16 mouse cellular contexts compared by ENCODE assay signal in genomic region chr8:126359296-126359695, GRCm38 (mm10).
DNase-seq lines count a peak whose midpoint lies in the region; ATAC-seq lines count a peak whose summit lies in the region.
"Had no signal": no experiment of that assay in that cellular context is flagged by ENCODE, and none has a peak within 500 bp of the region (broad histone marks: within the 10 kb centered on the region; RNA-seq: fewer than 3 reads in every experiment).

No protein-coding gene starts in this region.

- ATAC-seq in midbrain, embryonic 11.5 days (ENCODE audit: low FRiP score) = peak; percentile 46; the same call in 1 of the 2 replicates
- no peak for ATAC-seq in midbrain, embryonic 14.5 days (ENCODE audit: low FRiP score, low TSS enrichment)
- peak; percentile 87 for ATAC-seq in kidney, embryonic 15.5 days (replicated peaks; ENCODE audit: low FRiP score)
- no peak for ATAC-seq in heart, embryonic 11.5 days (replicated peaks; ENCODE audit: insufficient number of reproducible peaks, low FRiP score, low TSS enrichment)

- H3K27me3 ChIP-seq in midbrain, embryonic 11.5 days (ENCODE audit: control insufficient read depth, insufficient read depth, low read length) = no peaks in the 10 kb centered on the region
- H3K27me3 ChIP-seq in midbrain, embryonic 14.5 days (ENCODE audit: control insufficient read depth, insufficient read depth, low read length) = no peaks in the 10 kb centered on the region
- no peaks in the 10 kb centered on the region for H3K27me3 ChIP-seq in kidney, embryonic 15.5 days
- H3K27me3 ChIP-seq in heart, embryonic 11.5 days (ENCODE audit: control insufficient read depth, insufficient read depth, low read length) = no peaks in the 10 kb centered on the region
- H3K27me3 ChIP-seq: embryonic facial prominence, embryonic 13.5 days; forebrain, embryonic 12.5 days had no signal

- no peak overlapping the region for H3K9ac ChIP-seq in midbrain, embryonic 11.5 days (ENCODE audit: low read length)
- H3K9ac ChIP-seq in midbrain, embryonic 14.5 days (replicated peaks; ENCODE audit: low read length) = no peak overlapping the region
- H3K9ac ChIP-seq in kidney, embryonic 15.5 days = no peak overlapping the region
- no peak overlapping the region for H3K9ac ChIP-seq in heart, embryonic 11.5 days (ENCODE audit: low read depth, low read length)
- H3K9ac ChIP-seq: embryonic facial prominence, embryonic 13.5 days; forebrain, embryonic 12.5 days had no signal

- 30% methylated on average over 6 of the region's 6 CpGs for WGBS in midbrain, embryonic 11.5 days
- WGBS in midbrain, embryonic 14.5 days = 19% methylated on average over 6 of the region's 6 CpGs
- 50% methylated on average over 6 of the region's 6 CpGs for WGBS in kidney, embryonic 15.5 days
- WGBS in heart, embryonic 11.5 days (ENCODE audit: insufficient replicate concordance) = 73% methylated on average over 6 of the region's 6 CpGs

- no peak overlapping the region for H3K4me3 ChIP-seq in midbrain, embryonic 11.5 days (ENCODE audit: low read depth, low read length)
- no peak overlapping the region for H3K4me3 ChIP-seq in midbrain, embryonic 14.5 days (replicated peaks; ENCODE audit: low read depth, low read length)
- no peak overlapping the region for H3K4me3 ChIP-seq in kidney, embryonic 15.5 days (replicated peaks)
- no peak overlapping the region for H3K4me3 ChIP-seq in heart, embryonic 11.5 days (ENCODE audit: low read depth, low read length)
- H3K4me3 ChIP-seq: embryonic facial prominence, embryonic 13.5 days; forebrain, embryonic 12.5 days; gastrocnemius, adult 2 months had no signal

- peak; percentile 28 for DNase-seq in adrenal gland, postnatal 10 days
- no peak for DNase-seq in adrenal gland, postnatal 4 days (ENCODE audit: low spot score in 2 of 2)
- DNase-seq in midbrain, embryonic 11.5 days (ENCODE audit: low spot score, missing footprints) = no peak
- no peak for DNase-seq in midbrain, embryonic 14.5 days
- DNase-seq in retina, embryonic 14.5 days (ENCODE audit: low spot score) = peak; percentile 39
- DNase-seq in cerebellum, postnatal 36 days = no peak
- DNase-seq: gastrocnemius, adult 2 months; heart, postnatal 4 days; left cerebral cortex, postnatal 4 days; thymus, adult 2 months had no signal

- no peaks in the 10 kb centered on the region; the same call in 1 of the 2 replicates for H3K9me3 ChIP-seq in midbrain, embryonic 11.5 days (ENCODE audit: control insufficient read depth, low read length)
- no peaks in the 10 kb centered on the region for H3K9me3 ChIP-seq in midbrain, embryonic 14.5 days (ENCODE audit: control insufficient read depth, low read length)
- H3K9me3 ChIP-seq in kidney, embryonic 15.5 days (replicated peaks) = no peaks in the 10 kb centered on the region
- H3K9me3 ChIP-seq in heart, embryonic 11.5 days (replicated peaks; ENCODE audit: control insufficient read depth, low read length) = 0 out of 2 replicates have a peak, but pooled peaks cover 2% of the 10 kb centered on the region
- H3K9me3 ChIP-seq: embryonic facial prominence, embryonic 13.5 days; forebrain, embryonic 12.5 days had no signal

- H3K4me2 ChIP-seq in midbrain, embryonic 11.5 days = no peak overlapping the region
- H3K4me2 ChIP-seq in midbrain, embryonic 14.5 days (ENCODE audit: low read length) = no peak overlapping the region
- no peak overlapping the region for H3K4me2 ChIP-seq in kidney, embryonic 15.5 days
- no peak overlapping the region for H3K4me2 ChIP-seq in heart, embryonic 11.5 days
- H3K4me2 ChIP-seq: embryonic facial prominence, embryonic 13.5 days; forebrain, embryonic 12.5 days had no signal

- no peaks in the 10 kb centered on the region for H3K4me1 ChIP-seq in midbrain, embryonic 11.5 days (ENCODE audit: control insufficient read depth, insufficient read depth, low read length)
- H3K4me1 ChIP-seq in midbrain, embryonic 14.5 days (ENCODE audit: control insufficient read depth, insufficient read depth, low read length) = no peaks in the 10 kb centered on the region
- peaks cover 10% of the 10 kb centered on the region; the same call in 1 of the 2 replicates for H3K4me1 ChIP-seq in kidney, embryonic 15.5 days
- no peaks in the 10 kb centered on the region for H3K4me1 ChIP-seq in heart, embryonic 11.5 days (ENCODE audit: control insufficient read depth, insufficient read depth, low read length)
- H3K4me1 ChIP-seq: embryonic facial prominence, embryonic 13.5 days had no signal

- H3K36me3 ChIP-seq in midbrain, embryonic 11.5 days (ENCODE audit: control insufficient read depth, insufficient read depth, low read length) = no peaks in the 10 kb centered on the region
- H3K36me3 ChIP-seq in midbrain, embryonic 14.5 days (ENCODE audit: control insufficient read depth, insufficient read depth, low read length) = no peaks in the 10 kb centered on the region
- no peaks in the 10 kb centered on the region for H3K36me3 ChIP-seq in kidney, embryonic 15.5 days
- no peaks in the 10 kb centered on the region for H3K36me3 ChIP-seq in heart, embryonic 11.5 days (ENCODE audit: control insufficient read depth, insufficient read depth, low read length)
- H3K36me3 ChIP-seq: embryonic facial prominence, embryonic 13.5 days; forebrain, embryonic 12.5 days; G1E had no signal

- H3K27ac ChIP-seq in midbrain, embryonic 11.5 days (ENCODE audit: low read depth, low read length) = no peak overlapping the region; the same call in 1 of the 2 replicates
- H3K27ac ChIP-seq in midbrain, embryonic 14.5 days (replicated peaks; ENCODE audit: low read depth, low read length) = no peak overlapping the region
- H3K27ac ChIP-seq in kidney, embryonic 15.5 days = peak overlapping the region; percentile 71
- H3K27ac ChIP-seq in heart, embryonic 11.5 days (ENCODE audit: low read depth, low read length) = no peak overlapping the region
- H3K27ac ChIP-seq: embryonic facial prominence, embryonic 13.5 days; forebrain, embryonic 12.5 days; gastrocnemius, adult 2 months; macrophage had no signal

Comparison
In these comparisons a context has a peak if more than half of its experiments do, and no peak if none do; other contexts are left out.
1. DNase-seq: peak in adrenal gland, postnatal 10 days (single experiment) and retina, embryonic 14.5 days (single experiment); none in adrenal gland, postnatal 4 days (0 of 2), midbrain, embryonic 11.5 days (single experiment), midbrain, embryonic 14.5 days (single experiment) and cerebellum, postnatal 36 days (0 of 2).
2. ATAC-seq: peak in midbrain, embryonic 11.5 days (single experiment) and kidney, embryonic 15.5 days (single experiment); none in midbrain, embryonic 14.5 days (single experiment) and heart, embryonic 11.5 days (single experiment).